Mouse (Mus musculus): ENCODE results near the gene Slc13a3. TPM values are rescaled to one million over a fixed set of nuclear protein-coding genes. Genes with fewer than 3 reads are reported as not detected.

The Slc13a3 gene
- polyA plus RNA-seq, 1 experiment = 5.1 TPM

GRCm38 (mm10) chr2:165376001-165376400 lies 97.0 kb downstream of the Slc13a3 start:
- no peak for DNase-seq (ENCODE audit: low read depth)
- TF ChIP-seq POLR2A (IDR thresholded peaks at IDR 0.05; ENCODE audit: borderline replicate concordance, extremely low read depth, insufficient read depth, insufficient read length, poor library complexity, severe bottlenecking) (no peak), CTCF (IDR thresholded peaks at IDR 0.05; ENCODE audit: borderline replicate concordance, extremely low read depth, insufficient read depth, insufficient read length) (no peak)

GRCm38 (mm10) chr2:165375478-165375877 lies 97.6 kb downstream of the Slc13a3 start:
- DNase-seq (ENCODE audit: low read depth) = no peak
- no peak for TF ChIP-seq CTCF (IDR thresholded peaks at IDR 0.05; ENCODE audit: borderline replicate concordance, extremely low read depth, insufficient read depth, insufficient read length)
- no peak for TF ChIP-seq POLR2A (IDR thresholded peaks at IDR 0.05; ENCODE audit: borderline replicate concordance, extremely low read depth, insufficient read depth, insufficient read length, poor library complexity, severe bottlenecking)

- DNase-seq (ENCODE audit: low read depth) = peak; percentile 70
- TF ChIP-seq CTCF (IDR thresholded peaks at IDR 0.05; ENCODE audit: borderline replicate concordance, extremely low read depth, insufficient read depth, insufficient read length) (no peak), POLR2A (IDR thresholded peaks at IDR 0.05; ENCODE audit: borderline replicate concordance, extremely low read depth, insufficient read depth, insufficient read length, poor library complexity, severe bottlenecking) (no peak)
Measured at GRCm38 (mm10) chr2:165371066-165371465, 102.0 kb downstream of the Slc13a3 start.

- TF ChIP-seq POLR2A (IDR thresholded peaks at IDR 0.05; ENCODE audit: borderline replicate concordance, extremely low read depth, insufficient read depth, insufficient read length, poor library complexity, severe bottlenecking) (no peak), CTCF (IDR thresholded peaks at IDR 0.05; ENCODE audit: borderline replicate concordance, extremely low read depth, insufficient read depth, insufficient read length) (no peak)
- DNase-seq (ENCODE audit: low read depth) = no peak
Measured at GRCm38 (mm10) chr2:165370348-165370747, 102.7 kb downstream of the Slc13a3 start.

GRCm38 (mm10) chr2:165368496-165368895 lies 104.5 kb downstream of the Slc13a3 start, which contains the start of gene Zfp663:
Zfp663 (minus strand) TSS chr2:165368729.
- DNase-seq (ENCODE audit: low read depth) = peak; percentile 86
- TF ChIP-seq CTCF (IDR thresholded peaks at IDR 0.05; ENCODE audit: borderline replicate concordance, extremely low read depth, insufficient read depth, insufficient read length) (no peak), POLR2A (IDR thresholded peaks at IDR 0.05; ENCODE audit: borderline replicate concordance, extremely low read depth, insufficient read depth, insufficient read length, poor library complexity, severe bottlenecking) (peak; percentile 53; the same call in 1 of the 2 replicates)

- no peak for TF ChIP-seq CTCF (IDR thresholded peaks at IDR 0.05; ENCODE audit: borderline replicate concordance, extremely low read depth, insufficient read depth, insufficient read length)
- TF ChIP-seq POLR2A (IDR thresholded peaks at IDR 0.05; ENCODE audit: borderline replicate concordance, extremely low read depth, insufficient read depth, insufficient read length, poor library complexity, severe bottlenecking) = no peak
- peak; percentile 78 for DNase-seq (ENCODE audit: low read depth)
Measured at GRCm38 (mm10) chr2:165367868-165368439, 105.1 kb downstream of the Slc13a3 start.

GRCm38 (mm10) chr2:165367047-165367520 lies 105.9 kb downstream of the Slc13a3 start:
- TF ChIP-seq CTCF (IDR thresholded peaks at IDR 0.05; ENCODE audit: borderline replicate concordance, extremely low read depth, insufficient read depth, insufficient read length) (no peak), POLR2A (IDR thresholded peaks at IDR 0.05; ENCODE audit: borderline replicate concordance, extremely low read depth, insufficient read depth, insufficient read length, poor library complexity, severe bottlenecking) (no peak)
- peak; percentile 28 for DNase-seq (ENCODE audit: low read depth)

- TF ChIP-seq POLR2A (IDR thresholded peaks at IDR 0.05; ENCODE audit: borderline replicate concordance, extremely low read depth, insufficient read depth, insufficient read length, poor library complexity, severe bottlenecking) (no peak), CTCF (IDR thresholded peaks at IDR 0.05; ENCODE audit: borderline replicate concordance, extremely low read depth, insufficient read depth, insufficient read length) (peak; percentile 98)
Measured at GRCm38 (mm10) chr2:165364334-165365091, 108.5 kb downstream of the Slc13a3 start.

GRCm38 (mm10) chr2:165363282-165363681 lies 109.7 kb downstream of the Slc13a3 start:
- no peak for DNase-seq (ENCODE audit: low read depth)
- no peak for TF ChIP-seq POLR2A (IDR thresholded peaks at IDR 0.05; ENCODE audit: borderline replicate concordance, extremely low read depth, insufficient read depth, insufficient read length, poor library complexity, severe bottlenecking)
- TF ChIP-seq CTCF (IDR thresholded peaks at IDR 0.05; ENCODE audit: borderline replicate concordance, extremely low read depth, insufficient read depth, insufficient read length) = peak; percentile 23; the same call in 1 of the 2 replicates

More at GRCm38 (mm10) chr2:165364334-165365091, 108.5 kb downstream of the Slc13a3 start:
- peak; percentile 79 for DNase-seq (ENCODE audit: low read depth)

- no peak for TF ChIP-seq POLR2A (IDR thresholded peaks at IDR 0.05; ENCODE audit: borderline replicate concordance, extremely low read depth, insufficient read depth, insufficient read length, poor library complexity, severe bottlenecking)
- TF ChIP-seq CTCF (IDR thresholded peaks at IDR 0.05; ENCODE audit: borderline replicate concordance, extremely low read depth, insufficient read depth, insufficient read length) = peak; percentile 85
- peak; percentile 87 for DNase-seq (ENCODE audit: low read depth)
Measured at GRCm38 (mm10) chr2:165360861-165361260, 112.2 kb downstream of the Slc13a3 start.

Other genes with a start within 250 kb of the Slc13a3 start
- gene Cdh22, start 238.4 kb downstream of the Slc13a3 start, polyA plus RNA-seq (2012; rRNA removed) = 14.7 and 25.7 TPM in 2 replicates
- gene Slc35c2, start 185.4 kb downstream of the Slc13a3 start, polyA plus RNA-seq (2012; rRNA removed) = 62.3 and 78.7 TPM in 2 replicates
- 114 and 125 TPM in 2 replicates for gene Elmo2, start 146.8 kb downstream of the Slc13a3 start, polyA plus RNA-seq (2012; rRNA removed)
- 6.5 and 7.2 TPM in 2 replicates for gene Zfp663, start 104.5 kb downstream of the Slc13a3 start, polyA plus RNA-seq (2012; rRNA removed)
- 15.2 and 19.2 TPM in 2 replicates for gene Zfp334, start 85.0 kb downstream of the Slc13a3 start, polyA plus RNA-seq (2012; rRNA removed)
- gene Ocstamp, start 72.8 kb downstream of the Slc13a3 start, polyA plus RNA-seq (2012; rRNA removed) = not detected in 2 replicates
- gene Trp53rka, start 20.1 kb upstream of the Slc13a3 start, polyA plus RNA-seq (2012; rRNA removed) = 40.4 and 43.8 TPM in 2 replicates
- gene Slc2a10, start 30.6 kb upstream of the Slc13a3 start, polyA plus RNA-seq (2012; rRNA removed) = 2.4 and 3.2 TPM in 2 replicates
- 6.1 and 12.3 TPM in 2 replicates for gene Eya2, start 121.8 kb upstream of the Slc13a3 start, polyA plus RNA-seq (2012; rRNA removed)